Mouse (Mus musculus): ENCODE data around the gene Sec63.

Gene Sec63

GRCm38 (mm10) chr10:42760999-42761900 lies at the start of gene Sec63:
Gene Sec63, plus strand, starts transcription at chr10:42761496.
- DNase-seq: peak; percentile 98

DNA sequence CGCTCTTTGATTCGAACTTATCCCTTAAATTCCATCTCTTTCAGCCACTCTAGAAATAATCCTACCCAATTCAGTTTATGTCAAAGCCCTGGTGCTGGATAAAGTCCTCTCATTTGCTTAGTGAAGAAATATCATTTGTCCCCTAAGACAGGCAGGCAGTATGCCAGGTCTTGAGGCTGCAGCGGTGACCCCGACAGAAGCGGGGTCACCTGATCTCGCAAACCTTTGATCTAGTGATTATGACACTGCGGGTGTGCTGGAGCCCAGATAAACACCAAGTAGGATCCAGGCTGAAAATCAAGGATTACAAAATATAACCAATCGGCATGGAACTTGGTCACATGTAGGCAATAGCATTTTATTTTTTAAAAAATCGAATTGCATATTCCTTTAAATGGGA lies 46.6 kb upstream of the Sec63 start:
- no peak for DNase-seq

GRCm38 (mm10) chr10:42715366-42716035 lies 45.8 kb upstream of the Sec63 start:
- no peak for DNase-seq

- DNase-seq: no peak
Observed at GRCm38 (mm10) chr10:42722116-42722515, 39.2 kb upstream of the Sec63 start.

DNA sequence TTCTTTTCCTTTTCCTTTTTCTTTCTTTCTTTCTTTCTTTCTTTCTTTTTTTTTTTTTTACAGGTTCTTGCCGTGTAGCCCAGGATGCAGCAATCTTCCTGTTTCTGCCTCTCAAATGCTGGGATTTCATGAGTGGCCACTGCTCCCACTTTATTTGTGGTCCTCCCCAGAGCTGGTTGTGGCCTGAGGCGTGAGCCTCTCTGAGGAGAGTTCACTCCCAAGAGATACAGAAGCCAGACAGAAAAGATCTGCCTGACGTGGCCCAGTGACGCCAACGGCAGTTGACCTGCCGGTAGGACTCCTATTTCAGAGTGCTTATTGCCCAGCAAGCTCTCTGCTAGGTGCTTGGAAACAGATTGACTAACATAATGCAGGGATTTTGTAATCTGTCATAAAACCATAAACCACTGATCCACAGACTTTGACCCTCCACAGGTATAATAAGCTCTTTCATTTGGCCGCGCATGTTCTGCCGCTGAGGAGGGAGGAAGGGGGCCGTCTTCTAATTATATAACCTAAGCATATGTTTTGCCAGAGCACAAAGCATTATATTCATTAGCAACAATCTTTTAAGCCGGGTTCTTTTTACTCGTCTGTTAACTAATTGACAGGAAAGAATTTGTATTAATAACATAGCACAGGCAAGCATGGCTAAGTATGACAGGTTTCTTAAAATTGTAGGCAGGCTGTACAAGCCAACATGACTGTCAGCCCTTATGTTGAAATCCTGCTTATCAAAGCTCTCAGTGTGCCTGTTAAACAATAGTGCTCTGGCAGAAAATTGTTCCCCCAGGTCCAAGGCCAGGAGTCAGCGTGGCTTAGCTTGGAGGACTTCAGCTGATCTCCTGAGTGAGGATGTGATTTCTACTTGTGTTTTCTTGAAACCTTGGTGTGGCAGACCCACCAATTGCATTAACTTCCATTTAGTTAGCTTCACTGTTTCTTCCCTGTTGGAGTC lies 37.7 kb upstream of the Sec63 start:
- DNase-seq: no peak

DNA sequence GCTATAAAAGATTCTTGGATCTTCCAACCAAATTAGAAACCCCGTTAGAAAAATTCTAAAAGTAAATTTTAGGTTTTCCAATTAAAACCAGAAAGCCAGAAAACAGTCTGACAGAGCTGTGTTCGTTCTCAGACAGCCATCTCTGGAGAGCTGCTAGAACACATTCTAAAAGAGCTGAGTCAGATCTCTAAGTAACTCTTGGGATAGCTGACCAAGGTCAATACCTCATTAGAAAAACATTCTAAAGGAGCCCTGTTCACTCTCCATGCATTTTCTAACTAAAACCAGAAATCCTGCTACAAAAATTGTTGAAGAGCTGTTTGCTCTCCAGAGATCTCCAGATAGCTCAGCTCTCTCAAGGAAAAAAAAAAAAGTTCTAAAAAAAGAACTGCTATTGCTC lies 31.7 kb upstream of the Sec63 start:
- no peak for DNase-seq

DNA sequence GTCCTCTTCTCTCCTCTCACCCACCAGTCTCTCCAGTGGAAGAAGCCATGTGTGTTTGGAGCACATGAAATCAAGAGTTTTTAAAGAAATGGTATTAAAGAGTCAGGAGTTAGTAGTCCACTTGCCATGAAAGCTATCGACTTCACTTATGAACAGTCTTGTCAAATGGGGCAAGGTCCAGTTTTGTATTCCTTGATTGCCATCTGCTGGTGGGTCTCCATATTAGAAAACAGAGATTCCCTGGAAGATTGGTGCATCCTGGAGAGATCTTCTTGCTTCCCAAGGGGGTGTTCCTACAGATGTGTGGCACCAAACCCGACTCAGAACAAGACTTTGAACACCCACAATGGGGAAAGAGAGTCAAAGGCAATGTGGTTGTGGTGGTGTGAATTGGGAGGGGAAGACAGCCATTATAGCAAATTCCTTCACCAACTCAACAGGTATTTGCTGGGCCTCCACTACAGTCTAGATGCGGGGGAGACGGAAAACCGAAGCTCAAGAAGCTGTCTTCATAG lies 26.7 kb upstream of the Sec63 start:
- peak; percentile 53 for DNase-seq

- DNase-seq: no peak
Observed at GRCm38 (mm10) chr10:42751813-42752212, 9.5 kb upstream of the Sec63 start.

DNA sequence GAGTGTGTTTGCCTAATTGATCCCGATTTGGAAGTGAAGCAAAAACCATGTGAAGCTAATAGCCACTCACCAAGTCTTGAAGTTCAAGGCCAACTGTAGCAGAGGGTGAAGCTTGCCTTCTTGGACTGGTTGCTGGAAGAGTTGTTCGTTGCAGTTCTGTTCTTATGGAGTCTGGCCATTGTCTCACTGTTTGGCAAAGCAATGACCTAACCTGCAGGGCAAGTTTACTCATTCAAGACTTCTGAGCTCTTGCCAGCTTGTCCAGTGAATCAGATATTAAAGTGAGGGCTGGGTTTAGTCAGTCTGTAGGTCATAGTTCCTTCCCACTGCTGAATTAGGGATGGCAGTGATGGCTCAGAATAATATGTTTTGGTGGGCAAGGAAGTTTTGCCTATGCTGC lies 7.0 kb upstream of the Sec63 start:
- no peak for DNase-seq

DNA sequence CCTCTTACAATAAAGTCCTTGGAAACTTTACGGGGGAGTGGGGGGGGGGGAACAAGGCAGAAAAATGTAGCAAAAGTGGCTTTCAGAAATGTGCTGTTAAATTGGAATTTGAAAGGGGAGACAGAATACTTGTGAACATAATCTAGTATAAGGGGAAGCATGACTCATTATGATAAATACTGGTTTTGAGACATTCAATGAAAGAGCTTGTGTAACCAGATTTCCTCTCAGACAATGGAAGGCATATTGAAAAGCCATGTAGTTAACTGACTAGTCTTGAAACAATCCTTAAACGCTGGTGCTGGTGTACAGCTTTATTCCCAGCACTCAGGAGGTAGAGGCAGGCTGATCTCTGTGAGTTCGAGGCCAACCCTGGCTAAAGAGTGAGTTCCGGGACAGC lies 1.6 kb upstream of the Sec63 start:
- no peak for DNase-seq

- peak; percentile 14 for DNase-seq
Observed at GRCm38 (mm10) chr10:42760329-42760728, 967 bp upstream of the Sec63 start.

GRCm38 (mm10) chr10:42761901-42762669 lies 789 bp downstream of the Sec63 start:
- DNase-seq: peak; percentile 74

GRCm38 (mm10) chr10:42762670-42763058 lies 1.4 kb downstream of the Sec63 start:
- no peak for DNase-seq

DNA sequence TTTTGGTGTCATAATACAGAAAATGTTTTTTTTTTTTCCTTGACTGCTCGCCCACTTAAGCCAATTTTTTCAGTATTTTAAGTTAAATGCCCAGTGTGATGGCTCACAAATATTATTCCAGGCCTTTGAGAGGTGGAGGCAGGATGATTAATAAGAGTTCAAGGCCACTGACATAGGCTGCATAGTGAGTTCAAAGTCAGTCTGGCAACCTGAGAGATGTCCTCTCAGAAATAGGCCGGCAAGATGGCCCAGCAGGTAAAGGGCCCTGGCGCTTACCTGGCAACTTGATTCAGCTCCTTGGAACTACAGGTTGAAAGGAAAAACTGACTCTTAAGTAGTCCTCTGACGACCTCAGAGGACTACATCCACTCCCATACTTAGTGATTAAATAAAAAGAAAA lies 1.9 kb downstream of the Sec63 start:
- DNase-seq: no peak

DNA sequence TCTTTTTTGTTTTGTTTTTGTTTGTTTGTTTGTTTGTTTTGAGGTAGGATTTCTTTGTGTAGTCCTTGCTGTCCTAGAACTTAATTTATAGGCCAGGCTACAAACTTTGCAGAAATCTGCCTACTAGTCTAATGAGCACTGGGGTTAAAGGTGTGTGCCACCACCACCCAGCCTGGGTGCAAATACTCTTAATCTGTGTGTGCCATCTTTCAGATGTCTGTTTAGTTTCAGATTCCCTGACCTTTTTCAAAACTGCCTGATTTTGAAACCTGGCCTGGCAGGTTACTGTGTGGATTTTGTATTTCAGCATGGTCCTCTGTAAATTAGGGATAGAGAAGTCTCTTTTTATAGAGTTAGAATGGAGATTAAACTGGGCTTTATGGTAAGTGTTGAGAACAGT lies 4.0 kb downstream of the Sec63 start:
- DNase-seq: no peak

- DNase-seq: no peak
Observed at GRCm38 (mm10) chr10:42775450-42775849, 14.2 kb downstream of the Sec63 start.

DNA sequence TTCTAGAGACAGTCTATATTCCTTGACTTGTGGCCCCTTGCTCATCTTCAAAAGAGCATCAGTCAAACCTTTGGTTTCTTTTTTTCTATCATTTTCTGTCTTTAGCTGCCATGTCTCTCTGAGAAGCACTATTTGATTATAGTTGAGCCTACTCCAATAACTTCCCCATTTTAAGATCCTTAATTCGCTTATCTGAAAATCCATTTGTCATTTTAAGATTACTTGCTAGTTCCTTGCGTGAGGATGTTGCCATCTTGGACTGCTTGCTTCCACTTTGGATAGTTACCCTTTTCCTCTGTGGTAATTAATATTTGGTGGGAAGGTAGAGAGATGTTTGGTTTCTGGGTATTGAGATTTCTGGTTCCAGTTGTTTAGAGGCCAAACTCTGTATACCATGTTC lies 19.5 kb downstream of the Sec63 start:
- DNase-seq: no peak

- DNase-seq: no peak
Observed at GRCm38 (mm10) chr10:42781672-42782071, 20.4 kb downstream of the Sec63 start.

DNA sequence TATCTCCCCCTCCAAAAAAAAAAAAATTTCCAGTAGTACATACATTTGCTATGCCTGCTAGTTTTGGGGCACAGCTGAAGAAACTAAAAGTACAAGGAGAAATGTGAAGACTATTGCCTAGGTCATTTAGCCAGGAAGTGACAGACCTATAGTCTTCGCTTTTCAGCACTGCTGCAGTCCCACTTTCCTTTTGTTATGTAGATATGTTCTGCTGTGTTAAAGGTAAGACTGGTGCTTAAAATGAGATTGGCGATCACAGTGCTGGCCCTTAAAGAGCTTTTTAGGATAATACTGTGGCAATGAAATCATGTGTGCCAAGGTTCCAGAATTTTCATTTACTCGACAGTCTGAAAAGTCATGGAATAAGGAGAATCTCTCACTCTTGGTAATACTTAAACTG lies 39.6 kb downstream of the Sec63 start:
- DNase-seq: no peak

DNA sequence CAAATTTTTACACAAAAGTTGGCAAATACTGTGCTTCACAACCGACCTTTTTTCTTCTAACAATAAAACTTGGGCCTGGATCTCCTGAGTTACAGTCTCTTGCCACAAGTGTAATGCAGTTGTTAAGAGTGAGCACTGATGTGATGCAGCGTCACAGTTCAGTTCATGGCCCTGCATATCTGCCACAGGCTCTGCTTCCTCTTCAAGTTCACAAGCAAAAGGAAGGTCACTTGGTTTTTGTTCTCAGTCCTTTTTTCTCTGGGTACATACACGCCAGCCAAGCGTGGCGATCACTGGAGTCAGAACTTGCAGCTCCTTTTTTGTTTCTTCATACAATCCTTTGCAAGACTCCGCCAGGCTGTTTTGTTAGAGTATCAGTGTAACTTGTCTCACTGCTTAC lies 64.6 kb downstream of the Sec63 start:
- DNase-seq: no peak

DNA sequence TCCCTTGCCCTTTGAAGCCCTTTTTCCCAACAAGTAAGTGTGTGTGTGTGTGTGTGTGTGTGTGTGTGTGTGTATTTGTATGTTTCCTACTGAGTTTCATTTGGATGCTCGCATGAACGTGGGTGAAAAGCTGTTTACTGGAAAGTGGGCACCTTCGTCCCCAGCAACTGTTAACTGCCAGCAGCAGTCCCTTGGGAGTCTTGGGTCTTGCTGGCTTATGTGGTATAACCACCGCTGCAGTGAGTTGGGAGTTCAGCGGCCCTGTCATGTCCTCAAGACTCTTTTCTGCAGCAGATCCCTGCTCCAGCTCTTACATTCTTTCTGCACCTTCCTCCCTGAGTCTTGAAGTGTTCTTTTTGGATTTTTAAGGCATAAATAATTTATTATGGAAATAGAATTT lies 65.9 kb downstream of the Sec63 start:
- no peak for DNase-seq

DNA sequence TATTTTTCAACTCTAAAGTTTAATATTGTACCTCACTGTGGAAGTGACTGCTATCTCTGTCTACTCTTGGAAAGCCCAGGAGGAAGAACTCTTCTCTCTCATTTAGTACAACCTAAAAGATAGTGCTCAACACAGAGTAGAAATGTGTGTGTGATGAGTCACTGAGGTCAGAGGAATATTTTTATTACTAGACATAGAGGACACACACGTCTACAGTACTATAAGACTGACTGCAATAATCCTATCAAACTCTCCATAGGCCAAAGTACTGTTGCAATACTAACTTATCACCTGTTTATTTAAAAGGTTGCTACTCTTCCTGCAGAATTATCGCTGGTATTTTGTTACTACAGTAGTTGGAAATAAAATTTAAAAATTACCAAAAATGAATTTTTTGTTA lies 68.7 kb downstream of the Sec63 start:
- no peak for DNase-seq
